Mouse (Mus musculus) hindbrain, embryonic 10.5 days (tissue): Measurements from ENCODE around the gene Dnah11. TPM values are rescaled to one million over a fixed set of nuclear protein-coding genes. Genes with fewer than 3 reads are reported as not detected.

Experiments used
- DNase-seq: peaks from one replicate; pipeline ENCODE4 v3.0.0-alpha.2; 2017; ENCODE audit warnings: low spot score
- H3K27ac ChIP-seq: fragments of 300-500 bp; sonication (generic); 2 replicates; pipeline ENCODE4 v1.5.1; 2016; ENCODE audit warnings: mild to moderate bottlenecking, moderate library complexity
- H3K27me3 ChIP-seq: fragments of 300-500 bp; sonication (generic); 2 replicates; pipeline ENCODE4 v1.6.1; 2016; ENCODE audit warnings: mild to moderate bottlenecking; ENCODE audit not compliant: poor library complexity, insufficient read depth, severe bottlenecking
- H3K36me3 ChIP-seq: fragments of 300-500 bp; sonication (generic); 2 replicates; pipeline ENCODE4 v1.6.1; 2016; ENCODE audit warnings: mild to moderate bottlenecking, moderate library complexity
- H3K4me1 ChIP-seq: fragments of 300-500 bp; sonication (generic); replicated peaks from 2 replicates; pipeline ENCODE4 v1.6.1; 2016; ENCODE audit warnings: mild to moderate bottlenecking
- H3K4me3 ChIP-seq: fragments of 300-500 bp; sonication (generic); 2 replicates; pipeline ENCODE4 v1.5.1; 2016; ENCODE audit warnings: mild to moderate bottlenecking, moderate library complexity
- H3K9me3 ChIP-seq: fragments of 300-500 bp; sonication (generic); 2 replicates; pipeline ENCODE4 v1.6.1; 2016; ENCODE audit warnings: mild to moderate bottlenecking, moderate library complexity
- WGBS: fragments of 180-500 bp; shearing (Covaris S2); methylation state at CpG from one replicate; pipeline ENCODE4 v1.1.7; 2016; 5-methylcytosine and 5-hydroxymethylcytosine counted together
- polyA plus RNA-seq: library from polyadenylated mRNA; unstranded; fragments of >200 nt; fragmentation: Nextera tagmentation; extraction: Ambion mirVana; gene quantifications from 2 replicates; pipeline ENCODE4 v1.2.1, GENCODE M21; 2016

Dnah11 gene
- polyA plus RNA-seq, 1 experiment from 2014 or later, result 0.29 TPM

DNA sequence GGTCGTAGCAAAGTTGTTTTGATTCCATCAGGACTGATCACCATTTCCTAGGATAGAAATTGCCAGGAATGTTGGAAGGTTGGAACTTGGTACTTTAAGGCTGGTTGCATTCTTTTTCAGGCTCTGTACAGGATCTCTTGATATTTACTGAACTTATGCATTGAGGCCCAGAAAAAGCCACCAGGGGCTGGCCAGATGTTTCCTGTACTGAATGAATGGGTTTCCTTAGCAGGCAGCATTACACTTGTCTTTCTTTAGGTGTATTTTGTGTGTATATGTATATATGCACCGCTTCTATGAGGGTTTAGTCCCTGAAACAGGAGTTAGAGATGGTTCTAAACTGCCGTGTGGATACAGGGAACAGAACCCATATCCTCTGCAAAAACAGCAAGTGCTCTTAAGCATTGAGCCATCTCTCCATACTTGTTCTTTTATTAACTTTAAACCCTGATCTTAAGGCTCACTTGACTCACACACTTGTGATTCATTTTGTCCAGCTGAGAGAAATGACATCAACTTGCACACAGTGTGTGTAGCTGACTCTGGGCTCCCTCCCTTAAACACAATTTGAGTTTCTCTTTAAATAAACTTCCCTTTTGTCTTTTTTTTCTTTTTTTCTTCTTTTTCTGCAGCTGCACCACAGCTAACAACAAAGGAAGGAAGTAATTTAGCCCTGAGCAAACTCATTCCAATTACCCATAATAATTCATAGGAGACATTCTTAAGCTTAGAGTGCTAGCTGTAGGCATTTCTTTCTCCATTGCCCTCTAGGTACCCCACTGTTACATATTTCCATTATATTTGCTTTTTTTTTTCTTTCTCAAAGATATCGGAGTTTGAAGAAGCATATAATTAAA is 330.9 kb downstream of the Dnah11 start:
- Histone ChIP-seq H3K27me3 (no peaks in the 10 kb centered on the region), H3K9me3 (peaks cover 13% of the 10 kb centered on the region; the same call in 1 of the 2 replicates), H3K4me3 (no peak overlapping the region), H3K27ac (no peak overlapping the region), H3K4me1 (no peaks in the 10 kb centered on the region), H3K36me3 (peaks cover 82% of the 10 kb centered on the region)
- WGBS, result 93% methylated on average over 4 of the region's 4 CpGs
- no peak for DNase-seq

GRCm38 (mm10) chr12:117862655-117863054 is 336.2 kb downstream of the Dnah11 start:
- H3K4me1 ChIP-seq, result no peaks in the 10 kb centered on the region
- 92% methylated on average over 5 of the region's 5 CpGs for WGBS
- H3K36me3 ChIP-seq, result peaks cover 30% of the 10 kb centered on the region
- H3K4me3 ChIP-seq, result no peak overlapping the region
- no peaks in the 10 kb centered on the region for H3K9me3 ChIP-seq
- no peak overlapping the region for H3K27ac ChIP-seq
- no peak for DNase-seq
- no peaks in the 10 kb centered on the region for H3K27me3 ChIP-seq

DNA sequence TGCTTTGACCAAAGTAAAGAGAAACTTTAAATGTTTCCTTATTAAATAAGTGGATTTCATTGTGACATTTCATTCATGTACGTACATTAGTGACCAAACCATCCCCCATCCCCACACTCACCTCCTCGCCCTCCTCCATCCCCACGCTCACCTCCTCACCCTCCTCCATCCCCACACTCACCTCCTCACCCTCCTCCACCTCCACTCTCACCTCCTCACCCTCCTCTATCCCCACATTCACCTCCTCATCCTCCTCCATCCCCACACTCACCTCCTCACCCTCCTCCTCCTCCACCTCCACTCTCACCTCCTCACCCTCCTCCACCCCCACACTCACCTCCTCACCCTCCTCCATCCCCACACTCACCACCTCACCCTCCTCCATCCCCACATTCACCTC is 337.6 kb downstream of the Dnah11 start:
- Histone ChIP-seq H3K9me3 (no peaks in the 10 kb centered on the region), H3K27me3 (no peaks in the 10 kb centered on the region), H3K4me3 (no peak overlapping the region), H3K27ac (no peak overlapping the region), H3K36me3 (peaks cover 16% of the 10 kb centered on the region), H3K4me1 (no peaks in the 10 kb centered on the region)
- whole genome bisulfite sequencing, result 78% methylated on average over 3 of the region's 3 CpGs
- no peak for DNase-seq

GRCm38 (mm10) chr12:117860840-117861239 is 338.0 kb downstream of the Dnah11 start:
- WGBS, result 80% methylated on average over 7 of the region's 7 CpGs
- no peak for DNase-seq
- no peak overlapping the region for H3K4me3 ChIP-seq
- H3K9me3 ChIP-seq, result no peaks in the 10 kb centered on the region
- H3K27me3 ChIP-seq, result no peaks in the 10 kb centered on the region
- no peaks in the 10 kb centered on the region for H3K4me1 ChIP-seq
- no peak overlapping the region for H3K27ac ChIP-seq
- H3K36me3 ChIP-seq, result peaks cover 12% of the 10 kb centered on the region

GRCm38 (mm10) chr12:117857884-117858283 is 341.0 kb downstream of the Dnah11 start:
- Histone ChIP-seq H3K9me3 (no peaks in the 10 kb centered on the region), H3K4me3 (no peak overlapping the region), H3K36me3 (no peaks in the 10 kb centered on the region), H3K4me1 (no peaks in the 10 kb centered on the region), H3K27me3 (no peaks in the 10 kb centered on the region), H3K27ac (no peak overlapping the region)
- WGBS, result 91% methylated on average over 6 of the region's 6 CpGs
- no peak for DNase-seq

DNA sequence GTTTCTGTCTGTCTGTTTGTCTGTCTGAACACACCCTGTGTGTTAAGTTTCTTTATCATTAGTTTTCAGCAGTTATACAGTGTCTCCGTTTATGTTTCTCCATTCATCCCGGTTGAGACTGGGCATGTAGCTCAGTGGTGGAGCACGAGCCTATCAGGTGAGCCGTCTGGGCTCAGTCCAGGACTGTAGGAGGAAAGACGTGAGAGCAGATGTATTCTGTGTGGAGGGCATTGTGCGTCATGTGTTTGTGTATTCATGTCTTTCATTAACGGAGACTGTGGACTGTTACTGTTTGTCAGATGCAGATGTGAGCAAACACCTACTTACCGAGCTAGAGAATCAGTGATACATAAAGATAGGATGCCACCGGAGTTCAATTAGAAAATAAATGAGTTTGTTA is 341.8 kb downstream of the Dnah11 start:
- Histone ChIP-seq H3K27ac (no peak overlapping the region), H3K36me3 (no peaks in the 10 kb centered on the region), H3K27me3 (no peaks in the 10 kb centered on the region), H3K9me3 (no peaks in the 10 kb centered on the region), H3K4me3 (no peak overlapping the region), H3K4me1 (no peaks in the 10 kb centered on the region)
- 86% methylated on average over 9 of the region's 9 CpGs for WGBS
- DNase-seq, result no peak

DNA sequence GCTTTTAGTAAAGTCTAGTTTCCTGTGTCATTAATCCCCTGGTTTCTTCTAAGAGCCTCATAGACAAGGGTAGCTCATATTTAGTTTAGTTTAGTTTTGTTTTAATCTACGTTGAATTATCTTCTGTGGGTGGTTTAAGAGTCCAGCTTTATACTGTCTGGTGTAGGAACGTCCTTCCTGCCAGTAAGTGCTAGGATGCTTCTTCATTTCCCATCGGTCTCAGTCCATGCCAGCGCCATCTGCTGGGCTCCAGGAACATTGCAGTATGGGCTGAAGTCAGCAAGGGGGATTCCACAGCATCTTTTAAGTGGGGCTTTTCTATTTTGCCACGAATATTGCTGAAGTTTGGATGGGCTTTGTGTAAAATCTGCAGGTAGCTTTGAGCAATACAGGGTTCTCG is 345.5 kb downstream of the Dnah11 start:
- 33% methylated on average over 6 of the region's 6 CpGs for WGBS
- Histone ChIP-seq H3K9me3 (no peaks in the 10 kb centered on the region), H3K27me3 (no peaks in the 10 kb centered on the region), H3K4me3 (no peak overlapping the region), H3K27ac (no peak overlapping the region), H3K4me1 (peaks cover 10% of the 10 kb centered on the region), H3K36me3 (no peaks in the 10 kb centered on the region)
- peak; percentile 58 for DNase-seq

DNA sequence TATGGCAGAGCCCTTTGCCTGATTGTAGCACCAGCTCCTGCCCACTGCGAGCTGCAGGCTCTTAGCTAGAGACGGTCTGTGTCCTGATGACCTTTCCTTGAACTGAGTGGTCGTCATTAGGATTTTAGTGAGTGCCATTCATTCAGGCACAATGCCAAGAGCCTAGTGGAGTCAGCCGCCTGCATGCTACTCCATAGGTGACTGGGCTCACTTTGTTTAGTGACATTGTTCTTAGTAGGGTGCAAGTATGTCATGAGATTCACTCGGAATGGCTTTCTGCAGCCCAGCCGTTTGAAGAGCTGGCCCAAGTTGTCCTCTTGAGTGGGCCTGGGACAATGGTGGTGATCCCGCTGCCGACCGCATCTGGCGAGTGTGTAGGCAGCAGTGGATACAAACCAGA is 348.4 kb downstream of the Dnah11 start:
- Histone ChIP-seq H3K36me3 (no peaks in the 10 kb centered on the region), H3K4me1 (peaks cover 15% of the 10 kb centered on the region), H3K4me3 (no peak overlapping the region), H3K27me3 (no peaks in the 10 kb centered on the region), H3K27ac (no peak overlapping the region), H3K9me3 (no peaks in the 10 kb centered on the region)
- 35% methylated on average over 10 of the region's 10 CpGs for WGBS
- no peak for DNase-seq

DNA sequence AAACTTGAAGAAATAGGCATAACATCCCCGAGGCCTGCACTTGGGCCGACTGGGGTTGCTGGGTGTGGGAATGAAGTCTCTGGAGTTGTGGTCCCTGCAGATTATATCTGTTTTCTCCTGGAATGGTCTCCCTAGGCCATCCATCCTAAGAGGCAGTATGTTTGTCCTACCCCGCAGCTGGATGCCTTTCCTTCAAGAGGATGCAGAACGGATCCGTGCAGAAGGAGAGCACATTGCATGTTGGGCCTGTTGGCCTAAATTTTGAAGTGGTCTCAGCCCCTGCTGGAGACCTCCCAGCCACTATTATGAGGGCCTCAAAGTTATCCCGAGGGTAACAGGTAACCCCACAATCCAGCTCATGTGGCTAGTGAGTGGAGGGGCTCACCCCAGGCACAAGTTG is 350.2 kb downstream of the Dnah11 start:
- no peak for DNase-seq
- WGBS, result 87% methylated on average over 6 of the region's 6 CpGs

DNA sequence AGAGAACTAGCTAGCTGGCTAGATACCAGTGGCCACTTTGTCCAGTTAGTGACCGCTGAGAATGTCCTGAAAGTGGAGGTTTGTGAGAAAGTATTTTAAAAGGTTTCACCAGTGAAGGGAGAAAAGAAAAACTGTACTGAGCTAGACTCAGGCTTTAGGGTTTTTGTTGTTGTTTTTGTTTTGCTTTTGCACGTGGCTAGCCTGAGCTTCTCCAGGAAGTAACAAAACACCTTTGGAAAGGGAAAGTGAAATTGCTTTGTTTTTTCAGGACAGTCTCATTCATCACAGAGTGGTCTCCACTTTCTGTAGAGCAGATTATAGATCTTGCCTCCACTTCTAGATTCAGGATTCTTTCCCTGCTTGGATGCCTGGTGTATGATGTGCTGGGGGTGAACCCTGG is 353.9 kb downstream of the Dnah11 start:
- DNase-seq, result no peak
- Histone ChIP-seq H3K27me3 (peaks cover 10% of the 10 kb centered on the region), H3K4me1 (peaks cover 32% of the 10 kb centered on the region), H3K4me3 (peak overlapping the region; percentile 68), H3K36me3 (no peaks in the 10 kb centered on the region), H3K9me3 (no peaks in the 10 kb centered on the region), H3K27ac (0 out of 2 replicates have a peak overlapping the region, but pooled peaks have one; percentile 50)
- WGBS, result 30% methylated on average over 2 of the region's 2 CpGs

More for the DNA sequence above, 350.2 kb downstream of the Dnah11 start:
- no peak overlapping the region for H3K27ac ChIP-seq
- no peaks in the 10 kb centered on the region for H3K36me3 ChIP-seq
- no peaks in the 10 kb centered on the region for H3K27me3 ChIP-seq
- no peak overlapping the region for H3K4me3 ChIP-seq
- peaks cover 31% of the 10 kb centered on the region for H3K4me1 ChIP-seq
- H3K9me3 ChIP-seq, result no peaks in the 10 kb centered on the region

DNA sequence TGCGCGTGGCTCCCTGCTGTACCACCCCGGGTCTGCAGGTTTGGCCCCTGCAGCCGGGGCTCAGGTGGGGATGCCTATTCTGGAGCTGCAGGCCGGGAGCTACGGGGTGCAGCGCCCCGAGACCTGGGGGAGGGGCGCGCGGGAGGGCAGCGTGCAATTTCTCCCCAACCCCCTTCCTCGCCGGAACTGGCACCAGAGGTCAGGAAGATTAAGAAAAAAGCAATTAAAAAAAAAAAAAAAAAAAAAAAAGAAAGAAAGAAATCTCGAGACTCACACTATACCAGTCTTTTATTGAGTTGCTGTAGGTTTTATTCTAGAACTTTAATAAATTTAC is 354.8 kb downstream of the Dnah11 start:
- H3K4me3 ChIP-seq, result peak overlapping the region; percentile 68
- H3K27me3 ChIP-seq, result peaks cover 10% of the 10 kb centered on the region
- H3K36me3 ChIP-seq, result no peaks in the 10 kb centered on the region
- peaks cover 29% of the 10 kb centered on the region for H3K4me1 ChIP-seq
- H3K27ac ChIP-seq, result peak overlapping the region; percentile 98
- H3K9me3 ChIP-seq, result no peaks in the 10 kb centered on the region
- DNase-seq, result no peak
- whole genome bisulfite sequencing, result 2% methylated on average over 15 of the region's 15 CpGs

DNA sequence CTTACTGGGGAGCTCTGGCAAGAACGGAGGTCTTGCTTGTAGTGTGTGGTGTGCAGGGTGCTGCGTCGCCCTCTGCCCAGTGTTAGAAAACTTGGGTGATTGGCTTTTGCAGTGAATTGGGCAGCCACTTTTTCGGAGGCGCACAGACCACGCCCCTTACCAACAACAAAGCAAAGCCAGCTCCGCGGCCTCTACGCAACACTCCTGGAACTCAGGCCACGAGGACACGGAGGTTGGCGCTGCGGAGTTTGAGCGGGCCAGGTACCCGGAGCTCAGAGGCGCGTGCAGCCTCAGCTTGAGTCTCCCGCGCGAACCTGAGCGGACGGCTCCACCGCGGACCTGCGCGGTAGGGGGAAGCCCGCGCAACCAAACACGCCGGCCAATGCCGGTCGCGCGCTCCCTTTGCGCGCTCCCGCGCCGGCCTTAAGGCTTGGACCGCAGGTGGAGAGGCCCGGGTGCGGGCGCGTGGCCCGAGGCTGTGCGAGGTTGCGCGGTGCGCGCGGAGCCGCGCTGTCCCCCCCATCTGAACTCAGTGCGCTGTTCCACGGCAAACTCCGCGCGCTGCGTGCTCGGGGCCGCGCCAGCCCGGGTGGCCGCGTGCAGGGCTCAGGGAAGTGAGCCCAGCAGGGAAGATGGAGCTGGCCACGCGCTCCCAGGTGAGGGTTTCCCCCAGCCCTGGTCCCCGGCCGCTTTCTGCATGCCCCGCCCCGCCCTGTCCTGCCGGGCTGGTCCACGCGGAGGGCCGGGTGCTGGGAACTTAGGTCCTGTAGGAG is 355.4 kb downstream of the Dnah11 start:
- under 1% methylated on average over 75 of the region's 75 CpGs for WGBS
- peak; percentile 79 for DNase-seq

GRCm38 (mm10) chr12:117842676-117843075 is 356.2 kb downstream of the Dnah11 start:
- Histone ChIP-seq H3K4me1 (peaks cover 29% of the 10 kb centered on the region), H3K27me3 (peaks cover 10% of the 10 kb centered on the region), H3K27ac (peak overlapping the region; percentile 23; the same call in 1 of the 2 replicates), H3K4me3 (no peak overlapping the region), H3K36me3 (no peaks in the 10 kb centered on the region), H3K9me3 (no peaks in the 10 kb centered on the region)
- 87% methylated on average over 1 of the region's 1 CpGs for WGBS
- DNase-seq, result no peak

More for the DNA sequence above, 355.4 kb downstream of the Dnah11 start:
- Histone ChIP-seq H3K36me3 (no peaks in the 10 kb centered on the region), H3K27me3 (peaks cover 10% of the 10 kb centered on the region), H3K4me1 (peaks cover 29% of the 10 kb centered on the region), H3K27ac (peak overlapping the region; percentile 98), H3K4me3 (peak overlapping the region; percentile 68), H3K9me3 (no peaks in the 10 kb centered on the region)
